Mouse (Mus musculus): ENCODE data around the gene Plg.

Gene Plg

GRCm38 (mm10) chr17:12387781-12388180 is 9.4 kb downstream of the Plg start:
- no peak for DNase-seq

- no peak for DNase-seq
Observed at GRCm38 (mm10) chr17:12388239-12388638, 9.8 kb downstream of the Plg start.

GRCm38 (mm10) chr17:12396163-12396677 is 17.8 kb downstream of the Plg start:
- DNase-seq, result no peak

- peak; percentile 70 for DNase-seq
Observed at GRCm38 (mm10) chr17:12403420-12403819, 25.0 kb downstream of the Plg start.

GRCm38 (mm10) chr17:12409346-12409944 is 31.0 kb downstream of the Plg start:
- DNase-seq, result no peak

- DNase-seq, result peak; percentile 90
Observed at GRCm38 (mm10) chr17:12412181-12412890, 33.9 kb downstream of the Plg start.

GRCm38 (mm10) chr17:12412891-12413237 is 34.5 kb downstream of the Plg start:
- no peak for DNase-seq

- peak; percentile 16 for DNase-seq
Observed at GRCm38 (mm10) chr17:12415031-12415735, 36.8 kb downstream of the Plg start.

- no peak for DNase-seq
Observed at GRCm38 (mm10) chr17:12415741-12416140, 37.3 kb downstream of the Plg start.

GRCm38 (mm10) chr17:12416250-12416895 is 38.0 kb downstream of the Plg start:
- peak; percentile 91 for DNase-seq

GRCm38 (mm10) chr17:12419491-12420079 is 41.2 kb downstream of the Plg start:
- no peak for DNase-seq

- no peak for DNase-seq
Observed at GRCm38 (mm10) chr17:12420886-12421574, 42.6 kb downstream of the Plg start.

- DNase-seq, result no peak
Observed at GRCm38 (mm10) chr17:12422143-12422542, 43.7 kb downstream of the Plg start.

- no peak for DNase-seq
Observed at GRCm38 (mm10) chr17:12427156-12427555, 48.7 kb downstream of the Plg start.

- DNase-seq, result peak; percentile 37
Observed at GRCm38 (mm10) chr17:12428369-12428768, 50.0 kb downstream of the Plg start.

GRCm38 (mm10) chr17:12431707-12432106 is 53.3 kb downstream of the Plg start:
- DNase-seq, result no peak

GRCm38 (mm10) chr17:12437771-12438170 is 59.4 kb downstream of the Plg start:
- DNase-seq, result no peak

GRCm38 (mm10) chr17:12444561-12444960 is 66.2 kb downstream of the Plg start:
- peak; percentile 50 for DNase-seq

GRCm38 (mm10) chr17:12451234-12451633 is 72.8 kb downstream of the Plg start:
- DNase-seq, result peak; percentile 19

GRCm38 (mm10) chr17:12452862-12453531 is 74.6 kb downstream of the Plg start:
- peak; percentile 8 for DNase-seq

GRCm38 (mm10) chr17:12453691-12454090 is 75.3 kb downstream of the Plg start:
- no peak for DNase-seq
